Mouse (Mus musculus) testis, adult 2 months (tissue): ENCODE data around the gene Pde4d.

Experiments
- CTCF ChIP-seq: fragments of 200-500 bp; IDR thresholded peaks from 2 replicates; pipeline ENCODE4 v1.5.1; 2012; ENCODE audit warnings: low read depth, mild to moderate bottlenecking, inconsistent platforms, low read length, moderate library complexity; ENCODE audit not compliant: control insufficient read depth, insufficient read depth, insufficient replicate concordance
- POLR2A ChIP-seq: fragments of 200-500 bp; IDR thresholded peaks from 2 replicates; pipeline ENCODE4 v1.6.1; 2012; ENCODE audit warnings: low read depth, mild to moderate bottlenecking, inconsistent platforms, low read length, moderate library complexity; ENCODE audit not compliant: control insufficient read depth

DNA sequence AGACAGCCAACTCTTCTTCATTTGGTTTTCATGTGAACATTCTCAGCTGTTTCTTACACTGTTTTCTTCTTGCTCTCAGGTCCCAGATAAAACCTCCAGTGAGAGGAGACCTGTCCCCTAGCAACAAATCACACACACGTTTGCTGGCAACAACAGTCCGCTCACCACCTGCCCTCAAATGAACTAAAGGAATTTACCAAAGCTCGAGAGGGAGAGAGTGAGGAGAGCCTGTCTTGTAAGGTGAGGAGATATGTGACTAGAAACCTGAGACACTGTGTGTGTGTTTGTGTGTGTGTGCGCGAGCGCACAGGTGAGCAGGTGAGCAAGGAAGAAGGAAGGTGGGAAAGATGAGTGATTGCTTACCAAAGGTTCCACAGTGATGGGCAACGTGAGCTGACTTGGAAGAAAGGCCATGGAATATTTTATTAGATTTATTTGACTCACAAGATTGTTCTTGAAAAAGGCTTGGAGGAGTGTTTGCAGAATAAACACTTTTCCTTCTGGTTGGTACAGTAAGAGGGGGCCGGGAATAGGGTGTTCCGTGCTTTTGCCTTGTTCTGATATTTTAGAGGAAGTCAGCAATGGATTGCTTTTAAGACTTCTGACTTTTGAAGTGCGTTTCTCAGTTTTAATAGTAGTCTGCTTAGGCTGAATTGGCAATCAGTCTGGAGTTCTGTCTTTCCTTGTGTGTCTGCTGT lies 204.4 kb downstream of the Pde4d start:
- TF ChIP-seq POLR2A = no peak
- TF ChIP-seq CTCF = no peak
